Mouse (Mus musculus): ENCODE data around the gene Lcn9. TPM values are rescaled to one million over a fixed set of nuclear protein-coding genes. Genes with fewer than 3 reads are reported as not detected.

The Lcn9 gene
- polyA plus RNA-seq, 1 experiment, result not detected

DNA sequence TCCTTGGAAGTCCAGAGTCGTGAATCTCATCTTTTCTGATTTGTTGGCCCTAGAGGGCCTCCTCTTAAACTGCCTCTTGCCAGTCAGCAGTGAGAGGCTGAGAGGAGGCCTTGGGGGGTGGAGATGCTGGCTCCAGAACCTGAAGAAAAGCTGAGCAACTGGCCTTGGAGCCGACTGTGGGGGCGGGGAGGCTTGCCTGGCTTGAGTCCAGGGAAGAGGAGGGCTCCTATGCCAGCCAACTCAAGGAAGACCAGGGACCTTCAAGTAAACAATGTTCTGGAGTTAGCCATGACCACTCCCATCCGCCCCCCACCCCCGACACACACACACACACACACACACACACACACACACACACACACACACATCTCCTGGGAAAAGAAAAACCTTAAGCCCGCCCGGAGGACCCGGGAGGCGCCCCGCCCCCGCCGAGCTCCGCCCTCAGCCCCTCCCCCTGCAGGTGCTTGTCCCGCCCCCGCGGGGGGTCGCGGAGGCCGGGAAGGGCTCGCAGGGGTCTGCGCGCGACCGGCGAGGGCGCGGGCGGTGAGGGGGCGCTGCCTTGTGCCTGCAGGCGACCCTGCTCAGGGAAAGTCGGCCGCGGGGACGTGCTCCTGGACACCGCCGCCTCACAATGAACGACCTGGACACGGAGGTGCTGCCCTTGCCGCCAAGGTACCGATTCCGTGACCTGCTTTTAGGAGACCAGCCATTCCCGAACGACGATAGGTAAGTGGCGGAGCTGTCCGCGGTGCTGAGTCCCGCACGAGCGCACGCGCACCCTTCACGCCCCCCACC lies 40.6 kb downstream of the Lcn9 start, which contains the start of gene Kcnt1:
TSS of gene Kcnt1 (plus strand) at position 398 of the 795 bp plus-strand sequence.
- DNase-seq, result no peak
- H3K4me1 ChIP-seq (ENCODE audit: control insufficient read depth, insufficient read depth, low read length), result no peaks in the 10 kb centered on the region
- TF ChIP-seq CTCF (IDR thresholded peaks at IDR 0.05; ENCODE audit: insufficient read depth, low read length), result no peak
- TF ChIP-seq POLR2A (IDR thresholded peaks at IDR 0.05; ENCODE audit: borderline replicate concordance, extremely low read depth, low read depth, low read length), result no peak
- 2% methylated on average over 53 of the region's 53 CpGs for WGBS
- H3K4me3 ChIP-seq (replicated peaks; ENCODE audit: extremely low read depth, low read depth, low read length), result no peak within 1 kb of the TSS

DNA sequence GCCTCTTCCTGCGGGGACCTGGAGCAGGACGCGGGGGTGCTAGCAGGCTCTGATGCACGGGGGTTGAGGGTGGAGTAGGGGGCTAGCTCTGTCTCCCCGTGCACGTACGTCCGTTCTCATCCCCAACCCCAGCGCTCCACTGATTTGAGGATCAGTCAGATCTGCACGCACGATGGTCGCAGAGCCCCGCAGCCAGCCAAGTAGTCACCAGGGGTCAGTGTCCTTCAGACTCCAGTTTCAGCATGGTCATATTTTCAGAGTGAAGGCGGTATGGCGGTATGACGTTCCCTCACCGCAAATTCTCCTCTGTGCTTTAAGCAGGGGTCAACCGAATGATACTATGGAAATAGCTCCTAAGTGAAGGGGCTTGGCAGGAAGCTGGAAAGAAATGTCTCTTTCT lies 41.3 kb downstream of the Lcn9 start:
- 5% methylated on average over 18 of the region's 18 CpGs for WGBS
- no peak overlapping the region for H3K4me3 ChIP-seq (replicated peaks; ENCODE audit: extremely low read depth, low read depth, low read length)
- H3K4me1 ChIP-seq (ENCODE audit: control insufficient read depth, insufficient read depth, low read length), result no peaks in the 10 kb centered on the region
- no peak for DNase-seq
- TF ChIP-seq POLR2A (IDR thresholded peaks at IDR 0.05; ENCODE audit: borderline replicate concordance, extremely low read depth, low read depth, low read length) (no peak), CTCF (IDR thresholded peaks at IDR 0.05; ENCODE audit: insufficient read depth, low read length) (no peak)

DNA sequence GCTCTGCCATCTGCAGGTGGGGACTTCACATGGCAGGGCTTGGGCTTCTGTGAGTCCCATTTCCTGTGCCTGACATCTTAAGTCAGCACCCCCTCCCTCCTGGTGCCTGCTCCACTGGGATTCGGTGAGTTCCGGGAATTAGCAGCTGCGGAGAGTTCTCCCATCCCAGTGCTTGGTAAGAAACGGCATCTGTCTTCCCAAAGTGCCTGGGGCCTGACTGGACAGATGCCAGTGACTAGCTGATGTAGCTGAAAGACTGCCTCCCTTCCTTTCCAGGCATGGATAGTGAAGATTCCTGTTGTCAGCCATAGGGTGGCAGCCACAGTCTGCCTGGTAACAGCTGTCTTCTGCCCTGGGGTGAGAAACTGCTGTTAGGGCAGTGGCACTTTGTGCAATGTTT lies 42.5 kb downstream of the Lcn9 start:
- no peak for DNase-seq
- H3K4me3 ChIP-seq (replicated peaks; ENCODE audit: extremely low read depth, low read depth, low read length), result no peak overlapping the region
- TF ChIP-seq CTCF (IDR thresholded peaks at IDR 0.05; ENCODE audit: insufficient read depth, low read length) (no peak), POLR2A (IDR thresholded peaks at IDR 0.05; ENCODE audit: borderline replicate concordance, extremely low read depth, low read depth, low read length) (no peak)
- H3K4me1 ChIP-seq (ENCODE audit: control insufficient read depth, insufficient read depth, low read length), result no peaks in the 10 kb centered on the region
- WGBS, result 13% methylated on average over 4 of the region's 4 CpGs

DNA sequence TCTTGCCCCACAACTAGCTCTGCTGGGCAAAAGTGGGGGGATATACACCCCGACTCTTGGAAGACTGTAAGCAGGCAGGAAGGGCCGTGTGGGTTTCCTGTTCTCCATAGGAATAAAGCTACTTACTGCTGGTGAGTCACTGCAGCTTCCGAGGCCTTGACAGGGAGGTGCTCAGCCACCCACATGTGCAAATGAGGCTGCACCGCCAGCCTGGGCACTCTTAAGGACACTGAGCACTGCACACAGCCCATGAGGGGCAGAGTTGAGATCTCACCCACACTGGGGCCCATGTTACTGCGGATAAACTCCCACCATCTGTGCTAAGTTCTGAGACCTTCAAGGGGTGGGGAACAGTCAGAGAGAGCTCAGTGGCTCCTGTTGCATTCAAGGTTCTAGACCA lies 43.7 kb downstream of the Lcn9 start:
- Histone ChIP-seq H3K4me1 (ENCODE audit: control insufficient read depth, insufficient read depth, low read length) (no peaks in the 10 kb centered on the region), H3K4me3 (replicated peaks; ENCODE audit: extremely low read depth, low read depth, low read length) (no peak overlapping the region)
- DNase-seq, result no peak
- TF ChIP-seq POLR2A (IDR thresholded peaks at IDR 0.05; ENCODE audit: borderline replicate concordance, extremely low read depth, low read depth, low read length) (no peak), CTCF (IDR thresholded peaks at IDR 0.05; ENCODE audit: insufficient read depth, low read length) (no peak)
- WGBS, result 37% methylated on average over 5 of the region's 5 CpGs

Other genes starting within 250 kb of the Lcn9 start
- gene Mamdc4, start 248.3 kb upstream of the Lcn9 start, polyA plus RNA-seq (2012; rRNA removed), result 10.2 and 11.5 TPM in 2 replicates
- 32.7 and 59.6 TPM in 2 replicates for gene Phpt1, start 247.9 kb upstream of the Lcn9 start, polyA plus RNA-seq (2012; rRNA removed)
- 0.31 and 0.34 TPM in 2 replicates for gene Ajm1, start 241.4 kb upstream of the Lcn9 start, polyA plus RNA-seq (2012; rRNA removed)
- gene Rabl6, start 214.6 kb upstream of the Lcn9 start, polyA plus RNA-seq (2012; rRNA removed), result 53.4 and 62.2 TPM in 2 replicates
- gene Ccdc183, start 205.5 kb upstream of the Lcn9 start, polyA plus RNA-seq (2012; rRNA removed), result not detected in 2 replicates
- 15.0 and 17.0 TPM in 2 replicates for gene Tmem141, start 201.1 kb upstream of the Lcn9 start, polyA plus RNA-seq (2012; rRNA removed)
- 3.5 and 8.2 TPM in 2 replicates for gene Fcna, start 195.1 kb upstream of the Lcn9 start, polyA plus RNA-seq (2012; rRNA removed)
- not detected in 2 replicates for gene Lcn8, start 170.0 kb upstream of the Lcn9 start, polyA plus RNA-seq (2012; rRNA removed)
- not detected in 2 replicates for gene Lcn5, start 165.2 kb upstream of the Lcn9 start, polyA plus RNA-seq (2012; rRNA removed)
- not detected in 2 replicates for gene Lcn6, start 146.4 kb upstream of the Lcn9 start, polyA plus RNA-seq (2012; rRNA removed)
- not detected in 2 replicates for gene Lcn10, start 140.4 kb upstream of the Lcn9 start, polyA plus RNA-seq (2012; rRNA removed)
- not detected in 2 replicates for gene Obp2a, start 123.1 kb upstream of the Lcn9 start, polyA plus RNA-seq (2012; rRNA removed)
- 39.5 and 49.7 TPM in 2 replicates for gene Bmyc, start 116.4 kb upstream of the Lcn9 start, polyA plus RNA-seq (2012; rRNA removed)
- not detected in 2 replicates for gene Obp2b, start 86.1 kb upstream of the Lcn9 start, polyA plus RNA-seq (2012; rRNA removed)
- gene Lcn3, start 57.6 kb upstream of the Lcn9 start, polyA plus RNA-seq (2012; rRNA removed), result not detected in 2 replicates
- not detected in 2 replicates for gene Lcn11, start 46.1 kb upstream of the Lcn9 start, polyA plus RNA-seq (2012; rRNA removed)
- gene Gm13539, start 40.9 kb upstream of the Lcn9 start, polyA plus RNA-seq (2012; rRNA removed), result not detected in 2 replicates
- gene Glt6d1, start 7.3 kb upstream of the Lcn9 start, polyA plus RNA-seq (2012; rRNA removed), result not detected in 2 replicates
- not detected in 2 replicates for gene Sohlh1, start 24.1 kb downstream of the Lcn9 start, polyA plus RNA-seq (2012; rRNA removed)
- gene Kcnt1, start 40.6 kb downstream of the Lcn9 start, polyA plus RNA-seq (2012; rRNA removed), result 0.06 and 0.40 TPM in 2 replicates
- gene Camsap1, start 160.1 kb downstream of the Lcn9 start, polyA plus RNA-seq (2012; rRNA removed), result 7.7 and 7.9 TPM in 2 replicates
- gene Ubac1, start 198.6 kb downstream of the Lcn9 start, polyA plus RNA-seq (2012; rRNA removed), result 29.3 and 38.1 TPM in 2 replicates